Mouse (Mus musculus) ES-E14 (cell line): ENCODE results near the gene Rad51b.

ENCODE experiments used
- CHD2 ChIP-seq: IDR thresholded peaks from 2 replicates; pipeline ENCODE4 v1.6.1; 2014; ENCODE audit warnings: mild to moderate bottlenecking, low read depth, low read length, inconsistent platforms
- HCFC1 ChIP-seq: IDR thresholded peaks from 2 replicates; pipeline ENCODE4 v1.6.1; 2012; ENCODE audit warnings: low read length, inconsistent platforms, borderline replicate concordance; ENCODE audit not compliant: insufficient read depth
- MAFK ChIP-seq: IDR thresholded peaks from 2 replicates; pipeline ENCODE4 v1.6.1; 2014; ENCODE audit warnings: mild to moderate bottlenecking, low read depth, low read length, inconsistent platforms; ENCODE audit not compliant: insufficient read depth
- ZC3H11A ChIP-seq: IDR thresholded peaks from 2 replicates; pipeline ENCODE4 v1.6.1; 2012; ENCODE audit warnings: low read depth, mild to moderate bottlenecking, inconsistent platforms, low read length, borderline replicate concordance

GRCm38 (mm10) chr12:79420605-79421004 is 123.5 kb downstream of the Rad51b start:
- TF ChIP-seq MAFK (no peak), ZC3H11A (no peak), CHD2 (no peak), HCFC1 (no peak)
